Mouse (Mus musculus): Measurements from ENCODE around the gene Chn1. TPM values are rescaled to one million over a fixed set of nuclear protein-coding genes. Genes with fewer than 3 reads are reported as not detected.
A peak's percentile ranks its signal among the peaks of the same experiment; 100 is the strongest.

Gene Chn1
- total RNA-seq, 4 experiments from 2014 or later, result 14.9 to 20.4 (median 16.5) TPM

DNA sequence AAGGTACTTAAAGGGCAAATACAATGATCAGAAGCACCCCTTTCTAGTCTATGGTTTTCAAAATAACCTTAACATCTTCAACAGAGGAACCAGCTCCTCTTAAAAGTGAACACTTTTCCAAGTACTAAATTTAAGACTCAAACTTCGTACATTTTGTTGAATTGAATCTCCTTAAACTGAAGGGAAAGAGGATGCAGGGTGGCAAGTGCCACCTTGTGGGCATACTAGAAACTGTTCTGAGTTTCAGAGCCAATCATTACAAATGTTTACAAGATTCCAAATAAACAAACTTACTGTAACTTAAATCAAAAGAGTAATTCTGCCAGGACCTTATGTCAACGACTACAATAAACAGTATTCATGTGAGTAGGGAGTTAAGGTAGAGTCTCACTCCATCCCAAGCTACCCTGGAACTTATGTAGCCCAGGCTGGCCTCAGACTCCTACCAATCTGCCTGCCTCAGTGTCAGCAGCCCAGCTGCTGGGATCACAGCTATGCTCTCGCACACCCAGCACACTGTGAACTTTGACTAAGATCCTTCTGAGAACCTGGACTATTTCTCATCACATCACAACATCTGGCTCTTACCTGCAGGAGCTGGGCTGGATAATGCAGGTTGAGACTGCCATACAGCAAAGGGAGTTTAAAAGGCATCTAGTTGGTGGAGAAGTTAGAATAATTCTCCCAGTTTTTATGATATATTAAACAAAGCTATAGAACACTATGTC, 29.3 kb downstream of the Chn1 start:
- DNase-seq, result no peak

- no peak for DNase-seq
Measured at GRCm38 (mm10) chr2:73741286-73741685, 33.9 kb downstream of the Chn1 start.

DNA sequence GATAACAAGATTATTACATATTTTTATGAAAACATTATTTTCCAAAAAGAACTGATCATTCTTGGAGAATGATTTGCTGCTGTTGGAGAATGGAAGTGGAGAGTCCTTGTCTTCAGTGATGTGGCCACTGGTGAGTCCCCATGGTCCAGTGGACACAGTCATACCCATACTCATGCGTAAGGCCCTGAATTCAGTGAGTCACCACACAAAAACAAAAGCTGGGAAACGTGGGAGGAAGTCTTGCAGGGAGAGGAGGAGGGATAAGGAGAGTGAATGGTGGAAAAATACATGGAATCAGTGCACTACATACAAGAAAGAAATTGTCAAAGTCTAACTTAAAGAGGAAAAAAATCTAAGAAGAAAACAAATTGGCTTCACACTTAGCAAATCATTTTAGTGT, 47.3 kb downstream of the Chn1 start:
- DNase-seq, result no peak

DNA sequence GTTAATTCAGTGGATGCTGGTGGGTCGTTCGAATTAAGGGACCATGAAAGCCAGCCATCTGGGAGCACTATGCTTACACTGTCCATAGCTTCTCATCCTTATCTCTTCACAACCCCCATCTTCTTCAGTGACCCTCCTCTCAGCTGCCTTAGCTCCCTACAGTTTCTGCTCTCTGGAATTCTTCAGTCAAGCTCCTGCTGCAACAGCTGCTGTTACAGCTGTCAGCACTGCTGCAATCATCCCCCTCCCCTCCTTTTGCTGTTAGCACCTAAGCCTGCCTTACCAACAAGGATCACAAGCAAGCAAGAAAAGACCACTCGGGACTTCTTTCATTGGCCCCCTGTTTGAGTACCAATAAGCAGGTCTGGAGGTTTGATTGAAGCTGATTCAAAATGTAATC, 50.2 kb downstream of the Chn1 start:
- DNase-seq, result no peak

DNA sequence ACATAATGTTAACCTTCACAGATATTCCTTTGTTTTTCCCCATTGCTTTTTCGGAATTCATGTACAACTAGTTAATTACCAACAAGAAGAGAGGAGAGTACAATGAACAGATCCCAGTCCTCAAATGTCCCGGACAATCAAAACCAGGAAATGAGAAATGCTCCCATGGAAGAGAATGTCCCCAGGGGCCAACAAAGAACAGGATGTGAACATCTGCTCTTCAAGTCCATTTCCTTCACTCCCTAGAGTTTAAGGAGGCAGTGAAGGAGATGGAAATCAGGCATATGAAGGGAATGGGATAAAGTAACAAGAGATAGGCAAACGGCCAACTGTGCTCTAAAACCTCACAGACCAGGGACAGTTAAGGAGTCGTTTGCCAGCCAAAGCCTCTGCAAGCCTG, 53.3 kb downstream of the Chn1 start:
- DNase-seq, result no peak

GRCm38 (mm10) chr2:73712481-73712880, 62.7 kb downstream of the Chn1 start:
- no peak for DNase-seq

GRCm38 (mm10) chr2:73693045-73693444, 82.1 kb downstream of the Chn1 start:
- DNase-seq, result no peak

DNA sequence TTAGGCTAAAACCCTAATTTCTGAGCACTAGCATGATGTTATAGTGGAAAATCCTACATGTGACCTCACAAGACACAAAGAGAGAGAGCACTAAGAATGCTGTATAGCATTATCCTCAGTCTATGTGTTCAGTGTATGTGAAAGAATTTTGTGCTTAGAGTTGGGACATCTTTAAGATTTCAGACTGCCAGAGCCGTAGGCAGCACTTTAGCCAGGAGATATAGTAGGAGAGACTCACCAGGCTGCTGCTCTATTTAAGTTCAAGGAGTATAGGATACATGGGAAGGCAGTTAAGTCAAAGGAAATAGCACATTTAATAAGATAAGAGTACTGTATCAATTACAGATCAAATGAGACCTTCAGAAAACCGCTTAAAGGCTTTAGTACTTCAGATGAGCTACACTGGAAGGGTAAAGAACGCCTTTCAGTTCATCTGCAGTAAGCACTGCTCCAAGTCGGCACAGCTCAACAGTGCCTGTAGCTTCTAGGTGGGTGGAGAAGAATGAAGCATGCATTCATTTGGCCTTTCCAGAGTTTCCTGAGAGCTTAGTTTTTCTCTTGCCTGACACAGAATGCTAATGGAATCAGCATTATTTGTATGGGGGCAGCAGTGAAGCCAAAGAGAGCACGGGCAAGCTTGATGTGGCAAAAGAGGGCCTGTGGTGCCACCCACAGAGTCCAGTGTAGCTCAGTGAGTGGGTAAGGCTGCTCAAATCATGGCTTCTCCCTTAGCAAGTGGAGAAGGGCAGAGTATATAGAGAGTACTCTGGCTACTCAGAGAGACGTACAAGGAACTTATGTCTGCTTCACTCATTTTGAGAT, 84.2 kb downstream of the Chn1 start:
- DNase-seq, result no peak

DNA sequence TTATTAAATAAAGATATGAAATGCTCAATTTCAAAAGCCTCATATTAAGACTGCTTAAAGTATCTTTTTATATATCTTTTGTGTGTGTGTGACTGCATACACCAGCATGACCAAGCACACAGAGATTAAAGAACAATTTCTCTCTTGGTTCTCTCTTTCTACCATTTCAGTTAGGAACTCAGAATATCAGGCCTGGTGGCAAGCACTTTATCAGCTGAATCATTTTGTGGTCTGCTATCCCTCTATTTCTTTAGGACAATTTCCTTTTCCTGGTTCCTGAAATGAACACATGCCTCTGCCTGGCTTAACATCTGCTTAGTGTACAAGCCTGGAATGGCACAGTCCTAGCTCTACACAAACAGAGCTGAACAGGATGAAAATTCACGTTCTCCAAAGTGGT, 92.6 kb downstream of the Chn1 start:
- DNase-seq, result no peak

DNA sequence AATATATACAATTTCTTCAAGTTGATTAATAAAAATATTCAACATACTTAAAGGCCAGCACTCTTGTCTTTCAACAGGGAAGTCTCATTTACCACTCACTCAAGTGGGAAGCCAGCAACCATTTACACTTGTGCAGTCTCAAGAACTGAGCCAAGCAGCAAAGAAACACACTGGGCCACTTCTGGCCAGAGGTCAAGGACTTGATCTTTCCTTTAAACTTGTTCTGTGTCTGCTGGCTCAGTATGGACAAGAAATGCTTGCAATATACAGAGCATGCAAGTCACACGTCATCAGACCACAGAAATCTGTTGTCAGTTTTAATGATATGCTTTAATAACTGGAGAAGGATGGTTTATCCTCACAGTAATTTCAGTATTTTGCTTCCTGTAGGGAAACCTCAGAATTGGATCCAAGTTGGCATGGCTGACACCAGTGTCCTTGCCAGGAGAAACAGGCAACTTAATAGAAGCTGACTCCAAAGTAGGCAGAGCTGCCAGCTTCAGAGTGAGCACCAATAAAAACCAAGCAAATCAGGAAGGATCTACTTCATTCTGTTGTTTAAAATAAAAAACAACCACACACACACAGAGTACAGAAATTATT, 94.6 kb downstream of the Chn1 start:
- peak; percentile 13 for DNase-seq

DNA sequence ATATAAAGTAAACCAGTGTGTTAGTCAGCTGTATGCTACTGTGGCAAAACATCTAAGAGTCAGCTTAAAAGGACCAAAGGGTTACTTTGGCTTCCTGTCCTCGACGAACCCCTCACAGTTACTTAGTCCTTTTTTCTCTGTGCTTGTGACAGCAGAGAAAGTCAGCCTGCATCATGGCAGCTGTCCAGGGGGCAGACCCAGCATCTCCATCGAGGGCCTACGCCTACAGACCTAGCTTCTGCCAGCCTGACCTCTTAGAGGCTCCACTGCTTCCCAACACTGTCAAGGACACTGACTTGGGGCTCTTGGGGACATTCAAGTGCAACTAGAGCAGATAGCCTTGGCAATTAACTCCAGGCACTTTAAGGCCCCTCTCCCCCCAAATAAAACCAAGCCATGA, 106.5 kb downstream of the Chn1 start:
- no peak for DNase-seq

DNA sequence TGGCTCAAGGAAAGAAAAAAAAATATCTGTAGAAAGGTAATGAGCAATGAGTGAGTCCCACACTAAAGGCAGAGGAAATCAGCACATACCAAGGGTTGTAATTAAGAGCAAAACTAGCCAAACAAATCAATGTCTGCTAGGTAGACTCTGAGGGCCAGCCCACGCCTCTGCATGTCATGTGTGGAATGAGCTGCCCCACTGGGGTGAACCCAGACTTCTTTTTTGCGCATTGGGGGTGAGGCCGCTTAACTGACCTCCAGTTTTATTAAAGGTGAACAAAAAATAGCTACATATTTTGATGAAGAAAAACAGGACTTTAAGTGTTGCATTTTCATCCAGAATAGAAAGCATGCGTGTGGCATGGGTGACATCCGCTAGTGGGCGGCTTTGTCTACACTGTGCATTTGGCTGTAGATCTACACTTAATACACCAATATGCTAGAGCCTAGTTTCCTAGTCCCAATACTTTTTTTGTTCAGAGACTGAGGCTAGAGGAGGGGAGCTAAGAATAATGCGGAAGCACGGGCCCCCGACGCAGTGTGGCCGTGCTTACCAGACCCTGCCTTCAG, 114.5 kb downstream of the Chn1 start:
- no peak for DNase-seq

DNA sequence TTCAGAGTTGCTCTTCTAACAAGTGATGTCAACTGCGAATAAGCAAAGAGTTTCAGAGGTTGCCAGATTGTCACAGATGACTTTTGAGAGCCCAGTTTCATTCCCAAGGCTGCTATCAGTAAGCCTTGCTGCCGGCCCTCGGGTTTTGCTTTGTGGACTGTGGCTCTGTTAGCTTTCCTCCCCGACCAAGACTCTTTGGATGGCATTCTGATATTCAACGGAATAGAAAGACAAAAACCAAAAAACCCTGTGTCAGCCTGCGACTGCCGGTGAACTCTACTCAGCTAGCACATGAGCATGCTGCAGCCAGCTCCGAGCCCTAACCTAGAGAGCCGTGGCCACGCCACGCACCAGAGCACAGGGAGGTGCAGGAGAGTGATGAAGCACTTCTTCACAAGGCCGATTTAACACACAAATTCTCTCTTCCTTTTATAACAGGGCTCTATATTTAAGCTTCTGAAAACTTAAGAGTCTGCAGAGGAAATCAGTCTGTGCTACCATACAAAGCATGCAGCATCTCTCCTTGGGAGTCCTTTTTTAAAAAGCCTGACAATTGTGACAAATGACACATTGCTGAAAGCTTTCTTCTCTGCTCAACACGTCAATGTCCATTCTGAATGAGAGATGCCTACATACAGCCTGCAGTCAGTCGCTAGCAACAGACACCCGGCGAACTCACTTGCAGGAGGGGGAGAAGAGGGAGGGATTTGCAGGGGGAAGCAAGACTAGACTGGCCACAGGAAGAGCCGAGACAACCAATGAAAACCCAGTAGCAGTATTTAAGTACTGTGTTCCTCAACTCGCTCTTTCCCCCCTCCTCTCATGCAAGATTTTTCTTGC, 115.2 kb downstream of the Chn1 start:
- no peak for DNase-seq

DNA sequence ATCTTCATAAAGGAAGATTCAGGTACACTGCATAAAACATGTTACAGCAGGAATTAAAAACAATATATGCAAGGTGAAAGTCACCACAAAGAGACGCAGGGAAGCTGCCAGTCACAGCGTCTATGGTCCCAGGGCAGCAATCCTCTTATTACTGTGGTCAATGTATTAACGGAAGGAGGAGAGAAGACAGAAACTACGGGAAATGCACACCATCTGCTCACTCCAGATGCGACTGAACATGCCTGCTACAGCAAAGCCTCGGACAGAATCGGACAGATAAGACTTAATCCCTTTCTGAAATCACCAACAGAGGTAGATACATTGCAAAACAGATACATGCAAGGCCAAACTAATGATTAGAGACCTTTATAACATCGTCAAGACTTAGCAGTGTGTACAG, 116.1 kb downstream of the Chn1 start:
- DNase-seq, result no peak

DNA sequence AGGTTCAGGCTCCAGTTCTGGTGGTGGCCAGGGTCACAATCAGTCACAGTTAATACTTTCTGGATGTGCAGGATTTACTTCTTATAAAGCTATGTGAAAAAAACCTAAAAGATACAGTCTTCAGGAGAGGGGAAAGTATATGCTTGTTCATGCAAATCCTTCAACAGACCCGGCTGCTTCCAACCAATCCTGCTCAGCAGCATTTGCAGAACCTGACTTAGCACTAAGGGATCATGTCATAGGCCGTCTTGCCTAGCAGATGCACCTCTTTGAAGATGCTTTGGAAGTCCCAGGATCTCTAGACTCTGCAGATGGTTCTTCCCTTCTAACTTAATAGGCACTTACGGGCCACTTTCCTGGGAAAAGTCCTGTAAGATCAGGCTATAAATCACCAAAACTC, 117.2 kb downstream of the Chn1 start:
- DNase-seq, result no peak

DNA sequence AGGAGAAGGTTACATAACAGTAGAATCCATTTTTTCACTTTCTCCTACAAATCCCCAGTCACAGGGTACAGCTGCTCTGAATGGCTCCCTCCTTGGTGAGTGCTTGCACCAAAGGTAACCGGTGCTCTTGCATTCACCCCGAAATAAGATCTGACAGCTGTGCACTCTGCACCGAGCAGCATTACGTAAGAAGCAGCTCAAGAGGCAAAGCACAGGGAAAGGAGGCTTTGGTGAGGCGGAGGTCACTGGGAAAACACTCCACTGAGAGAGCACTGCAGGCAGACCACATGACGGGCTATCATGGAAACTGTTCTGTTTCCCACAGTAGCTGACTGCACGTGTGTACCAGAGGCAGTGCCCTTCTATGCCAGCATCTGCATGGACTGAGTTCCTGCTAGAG, 118.0 kb downstream of the Chn1 start:
- no peak for DNase-seq

GRCm38 (mm10) chr2:73655663-73656062, 119.5 kb downstream of the Chn1 start:
- DNase-seq, result no peak

- no peak for DNase-seq
Measured at GRCm38 (mm10) chr2:73654892-73655243, 120.3 kb downstream of the Chn1 start.

GRCm38 (mm10) chr2:73654059-73654891, 120.9 kb downstream of the Chn1 start:
- DNase-seq, result no peak

GRCm38 (mm10) chr2:73637688-73638087, 137.5 kb downstream of the Chn1 start:
- DNase-seq, result no peak

GRCm38 (mm10) chr2:73636387-73636786, 138.8 kb downstream of the Chn1 start:
- no peak for DNase-seq

- DNase-seq, result no peak
Measured at GRCm38 (mm10) chr2:73631816-73632215, 143.3 kb downstream of the Chn1 start.

Data from adrenal gland, adult 8-10 months (tissue).